Mouse (Mus musculus) erythroblast, embryonic 14.5 days (primary cell): ENCODE results near the gene Chd1l.

Source experiments
- GATA1 ChIP-seq: IDR thresholded peaks from 2 replicates; pipeline ENCODE4 v1.6.1; 2012; ENCODE audit warnings: low read length, inconsistent platforms, mixed read lengths
- TAL1 ChIP-seq: IDR thresholded peaks from 3 replicates; pipeline ENCODE4 v1.6.1; 2012; ENCODE audit warnings: low read length, inconsistent platforms, mixed read lengths

DNA sequence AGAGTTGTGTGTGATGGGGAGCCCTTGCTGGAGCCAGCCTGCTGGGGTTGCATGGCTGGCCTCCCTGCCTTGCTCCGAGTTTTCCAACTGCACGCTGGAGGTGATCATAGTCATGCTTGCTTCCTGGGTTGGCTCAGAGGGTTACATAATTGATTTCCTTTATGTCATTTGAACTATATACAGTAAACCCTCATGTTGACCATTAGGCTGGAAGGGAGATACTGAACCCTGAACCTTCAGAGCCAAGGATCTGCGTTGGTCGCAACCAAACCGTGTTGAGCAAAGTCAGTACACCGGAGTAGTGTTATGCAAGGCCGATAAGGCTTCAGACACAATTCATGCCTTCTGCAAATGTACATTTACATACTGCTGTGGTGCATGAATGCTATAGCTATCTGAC, 17.9 kb upstream of the Chd1l start:
- TF ChIP-seq TAL1 (no peak), GATA1 (no peak)
